In the genomic region with DNA sequence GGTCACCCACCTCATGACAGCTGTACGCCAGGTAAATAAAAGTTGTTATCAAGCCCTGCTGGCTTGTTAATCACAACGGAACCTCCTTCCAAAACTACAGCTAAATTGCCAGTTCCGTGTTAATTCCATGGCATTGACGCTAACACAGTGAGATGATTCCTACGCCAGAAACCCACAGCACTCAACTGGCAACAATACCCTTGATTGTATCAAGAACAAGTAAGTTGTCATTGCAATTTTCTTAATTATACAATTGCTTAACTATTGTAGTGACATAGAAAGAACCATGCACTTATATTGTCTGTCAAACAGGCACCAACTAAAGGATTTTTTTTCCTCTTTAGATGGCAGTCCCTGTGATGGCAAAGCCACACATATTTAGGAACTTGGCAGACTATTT, we compare ENCODE assay signal across 26 mouse cellular contexts. TPM values are rescaled to one million over a fixed set of nuclear protein-coding genes. Genes with fewer than 3 reads are reported as not detected.
DNase-seq lines count a peak whose midpoint lies in the region; ATAC-seq and TF ChIP-seq lines count a peak whose summit lies in the region.
"Had no signal": no experiment of that assay in that cellular context is flagged by ENCODE, and none has a peak within 500 bp of the region (broad histone marks: within the 10 kb centered on the region; RNA-seq: fewer than 3 reads in every experiment).

No protein-coding gene starts in this region.

- peaks cover 12% of the 10 kb centered on the region; the same call in 1 of the 2 replicates for H3K27me3 ChIP-seq in forebrain, embryonic 15.5 days
- no peaks in the 10 kb centered on the region for H3K27me3 ChIP-seq in forebrain, embryonic 11.5 days (ENCODE audit: control insufficient read depth, insufficient read depth, low read length)
- H3K27me3 ChIP-seq in small intestine, adult 2 months (ENCODE audit: control insufficient read depth, insufficient read depth, low read length), result no peaks in the 10 kb centered on the region; the same call in 1 of the 2 replicates
- H3K27me3 ChIP-seq: embryonic facial prominence, embryonic 15.5 days; heart, embryonic 12.5 days had no signal

- no peak overlapping the region for H3K9ac ChIP-seq in forebrain, embryonic 15.5 days (replicated peaks)
- H3K9ac ChIP-seq in forebrain, embryonic 11.5 days (ENCODE audit: low read length), result no peak overlapping the region
- H3K9ac ChIP-seq: embryonic facial prominence, embryonic 12.5 days; embryonic facial prominence, embryonic 15.5 days; heart, embryonic 12.5 days; heart, embryonic 15.5 days; hindbrain, embryonic 13.5 days had no signal

- peaks cover 16% of the 10 kb centered on the region for H3K4me1 ChIP-seq in forebrain, embryonic 15.5 days
- H3K4me1 ChIP-seq in forebrain, embryonic 11.5 days (replicated peaks; ENCODE audit: control insufficient read depth, insufficient read depth, low read length), result no peaks in the 10 kb centered on the region
- H3K4me1 ChIP-seq in small intestine, adult 2 months (ENCODE audit: control insufficient read depth, insufficient read depth, insufficient read length, low read length), result peaks cover 12% of the 10 kb centered on the region; the same call in 1 of the 2 replicates

- no peak for DNase-seq in forebrain, embryonic 11.5 days (ENCODE audit: low spot score)
- peak; percentile 21 for DNase-seq in brain, adult 2 months (ENCODE audit: low read depth, low spot score)
- peak; percentile 55 for DNase-seq in brain, embryonic 14.5 days (ENCODE audit: low read depth)
- no peak for DNase-seq in frontal cortex, postnatal 14 days (ENCODE audit: low spot score in 2 of 2)
- DNase-seq: adrenal gland, adult 2 months; adrenal gland, postnatal 14 days; cerebellum, adult 18-20 months; cerebellum, adult 9-10 months; cerebellum, postnatal 25 days; gastrocnemius, adult 2 months; gastrocnemius, postnatal 14 days; heart, adult 18-20 months; heart, postnatal 10 days; heart, postnatal 36 days; kidney, adult 2 months had no signal

- peak overlapping the region; percentile 58 for H3K27ac ChIP-seq in forebrain, embryonic 15.5 days (replicated peaks)
- no peak overlapping the region for H3K27ac ChIP-seq in forebrain, embryonic 11.5 days (ENCODE audit: low read depth, low read length)
- peak overlapping the region; percentile 64; the same call in 1 of the 2 replicates for H3K27ac ChIP-seq in small intestine, adult 2 months (ENCODE audit: insufficient read depth, low read depth, low read length)
- H3K27ac ChIP-seq: embryonic facial prominence, embryonic 12.5 days; gastrocnemius, adult 2 months; heart, embryonic 15.5 days; hindbrain, embryonic 10.5 days; hindbrain, embryonic 13.5 days had no signal

- peak; percentile 39 for ATAC-seq in forebrain, embryonic 15.5 days (replicated peaks)
- ATAC-seq in forebrain, embryonic 11.5 days (replicated peaks; ENCODE audit: low FRiP score), result no peak
- ATAC-seq: CD4-positive, CD25-positive, alpha-beta regulatory T cell, adult 4 months; hindbrain, embryonic 16.5 days had no signal

- TF ChIP-seq CTCF in brain, embryonic 14.5 days (IDR thresholded peaks at IDR 0.05; ENCODE audit: borderline replicate concordance, extremely low read depth, insufficient read depth, insufficient read length), result no peak
- TF ChIP-seq CTCF in small intestine, adult 2 months (IDR thresholded peaks at IDR 0.05; ENCODE audit: extremely low read depth, insufficient read length, insufficient replicate concordance, low read depth, low read length), result no peak

- WGBS in forebrain, embryonic 15.5 days, result 56% methylated on average over 5 of the region's 5 CpGs
- WGBS in forebrain, embryonic 11.5 days, result 78% methylated on average over 5 of the region's 5 CpGs
- WGBS in small intestine, adult 2 months, result 33% methylated on average over 5 of the region's 5 CpGs

- no peak overlapping the region for H3K4me3 ChIP-seq in forebrain, embryonic 15.5 days
- H3K4me3 ChIP-seq in forebrain, embryonic 11.5 days (ENCODE audit: low read depth, low read length), result no peak overlapping the region
- H3K4me3 ChIP-seq in small intestine, adult 2 months (ENCODE audit: low read depth, low read length), result no peak overlapping the region
- H3K4me3 ChIP-seq: embryonic facial prominence, embryonic 12.5 days; gastrocnemius, adult 2 months; heart, embryonic 12.5 days; hindbrain, embryonic 10.5 days; hindbrain, embryonic 13.5 days had no signal

- no peak for TF ChIP-seq POLR2A in brain, embryonic 14.5 days (IDR thresholded peaks at IDR 0.05; ENCODE audit: borderline replicate concordance, extremely low read depth, insufficient read depth, insufficient read length, poor library complexity, severe bottlenecking)
- TF ChIP-seq POLR2A in small intestine, adult 2 months (IDR thresholded peaks at IDR 0.05; ENCODE audit: low read depth, low read length), result no peak

- no peaks in the 10 kb centered on the region for H3K9me3 ChIP-seq in forebrain, embryonic 15.5 days
- H3K9me3 ChIP-seq in forebrain, embryonic 11.5 days (ENCODE audit: control insufficient read depth, low read length), result no peaks in the 10 kb centered on the region
- H3K9me3 ChIP-seq: embryonic facial prominence, embryonic 12.5 days; embryonic facial prominence, embryonic 15.5 days; heart, embryonic 12.5 days; heart, embryonic 15.5 days; hindbrain, embryonic 10.5 days; hindbrain, embryonic 13.5 days had no signal

- H3K36me3 ChIP-seq in forebrain, embryonic 15.5 days, result no peaks in the 10 kb centered on the region
- no peaks in the 10 kb centered on the region for H3K36me3 ChIP-seq in forebrain, embryonic 11.5 days (ENCODE audit: control insufficient read depth, insufficient read depth, low read length)
- H3K36me3 ChIP-seq in small intestine, adult 2 months (ENCODE audit: control insufficient read depth, insufficient read depth, low read length), result no peaks in the 10 kb centered on the region
- H3K36me3 ChIP-seq: embryonic facial prominence, embryonic 12.5 days; embryonic facial prominence, embryonic 15.5 days; heart, embryonic 12.5 days; heart, embryonic 15.5 days; hindbrain, embryonic 10.5 days; hindbrain, embryonic 13.5 days had no signal

- H3K4me2 ChIP-seq in forebrain, embryonic 15.5 days (replicated peaks), result no peak overlapping the region
- no peak overlapping the region for H3K4me2 ChIP-seq in forebrain, embryonic 11.5 days (ENCODE audit: low read depth, low read length, severe bottlenecking)
- H3K4me2 ChIP-seq: embryonic facial prominence, embryonic 12.5 days had no signal

RNA-seq across cellular contexts. Expression of gene Ero1lb, which starts 22.4 kb away (rescaled TPM):
- 14.0 TPM in 2 replicates for polyA plus RNA-seq in forebrain, embryonic 15.5 days (2015; fragmentation: Nextera tagmentation; extraction: Ambion mirVana)
- 11.7 and 12.0 TPM in 2 replicates for polyA plus RNA-seq in forebrain, embryonic 11.5 days (2014; fragmentation: Nextera tagmentation; extraction: Ambion mirVana)
- 6.1 and 7.4 TPM in 2 replicates for polyA plus RNA-seq in brain, embryonic 14.5 days (2012; rRNA removed)
- 5.2 and 12.5 TPM in 2 replicates for polyA plus RNA-seq in small intestine, adult 2 months (2012; rRNA removed)

RNA-seq across cellular contexts. Expression of gene Edaradd, which starts 23.0 kb away (rescaled TPM):
- 1.6 and 2.1 TPM in 2 replicates for polyA plus RNA-seq in forebrain, embryonic 15.5 days (2015; fragmentation: Nextera tagmentation; extraction: Ambion mirVana)
- polyA plus RNA-seq in forebrain, embryonic 11.5 days (2014; fragmentation: Nextera tagmentation; extraction: Ambion mirVana), result 1.5 and 1.8 TPM in 2 replicates
- polyA plus RNA-seq in brain, embryonic 14.5 days (2012; rRNA removed), result 0.69 and 0.98 TPM in 2 replicates
- 0.14 and 0.34 TPM in 2 replicates for polyA plus RNA-seq in small intestine, adult 2 months (2012; rRNA removed)
- polyA plus RNA-seq: C2C12 had no signal

Comparison
In these comparisons a context has a peak if more than half of its experiments do, and no peak if none do; other contexts are left out.
1. DNase-seq: peak in brain, adult 2 months (single experiment) and brain, embryonic 14.5 days (single experiment); none in forebrain, embryonic 11.5 days (single experiment) and frontal cortex, postnatal 14 days (0 of 2).